Mouse (Mus musculus) frontal cortex, postnatal 25 days (tissue): ENCODE results near the gene Macf1.
"Not testable (repeated sequence)": the region's sequence is repeated elsewhere in the genome, so short reads cannot be mapped to it uniquely, and the experiment has no call there.

Source experiments
- DNase-seq, 2 experiments: peaks; one replicate each; pipeline ENCODE4 v3.0.0; 2022; ENCODE audit warnings: low spot score in 2 of 2

Gene Macf1

DNA sequence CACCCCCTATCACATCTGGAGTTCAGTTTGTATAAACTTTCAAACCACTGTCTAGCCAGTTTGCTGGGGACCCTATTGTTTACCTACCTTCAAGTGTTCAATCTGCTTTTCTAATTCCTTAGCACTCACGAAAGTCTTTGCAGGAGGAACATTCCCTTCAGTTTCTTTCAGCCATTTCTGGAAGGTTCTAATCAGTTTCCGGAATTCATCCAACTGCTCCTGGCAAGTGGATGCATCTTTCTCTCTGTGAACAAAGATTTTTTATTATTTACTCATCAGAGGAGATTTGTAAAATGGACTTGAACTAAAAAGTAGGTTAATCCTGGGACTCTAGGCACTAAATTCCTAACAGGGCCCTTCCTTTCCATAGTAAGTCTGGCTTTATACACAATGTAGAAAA lies 236.1 kb downstream of the Macf1 start:
- DNase-seq: no peak

- no peak for DNase-seq
Observed at GRCm38 (mm10) chr4:123447251-123447650, 236.9 kb downstream of the Macf1 start.

GRCm38 (mm10) chr4:123446754-123447153 lies 237.4 kb downstream of the Macf1 start:
- DNase-seq: no peak

GRCm38 (mm10) chr4:123446221-123446620 lies 237.9 kb downstream of the Macf1 start:
- DNase-seq: not testable (repeated sequence)

DNA sequence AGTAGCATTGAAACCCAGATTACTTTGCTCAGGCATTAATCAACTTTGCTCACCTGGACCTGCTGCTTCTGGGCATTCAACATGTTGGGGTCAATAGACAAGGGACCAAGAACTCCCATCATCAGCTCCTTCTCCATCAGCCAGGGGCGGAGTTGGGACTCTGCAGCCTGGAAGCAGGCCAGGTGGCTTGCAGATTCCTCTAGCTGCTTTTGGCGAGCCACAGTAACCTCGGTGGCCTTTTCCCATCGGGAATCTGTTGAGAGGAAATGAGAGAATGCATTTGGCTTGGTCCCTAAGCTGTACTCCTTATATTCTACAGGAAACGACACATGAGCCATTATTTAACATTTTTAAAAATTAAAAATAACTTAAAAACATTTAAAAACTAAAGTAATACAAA lies 245.7 kb downstream of the Macf1 start:
- DNase-seq: no peak

GRCm38 (mm10) chr4:123433171-123433570 lies 251.0 kb downstream of the Macf1 start:
- DNase-seq: no peak

- DNase-seq: no peak
Observed at GRCm38 (mm10) chr4:123431936-123432335, 252.2 kb downstream of the Macf1 start.

- DNase-seq: no peak
Observed at GRCm38 (mm10) chr4:123427900-123428684, 256.1 kb downstream of the Macf1 start.

DNA sequence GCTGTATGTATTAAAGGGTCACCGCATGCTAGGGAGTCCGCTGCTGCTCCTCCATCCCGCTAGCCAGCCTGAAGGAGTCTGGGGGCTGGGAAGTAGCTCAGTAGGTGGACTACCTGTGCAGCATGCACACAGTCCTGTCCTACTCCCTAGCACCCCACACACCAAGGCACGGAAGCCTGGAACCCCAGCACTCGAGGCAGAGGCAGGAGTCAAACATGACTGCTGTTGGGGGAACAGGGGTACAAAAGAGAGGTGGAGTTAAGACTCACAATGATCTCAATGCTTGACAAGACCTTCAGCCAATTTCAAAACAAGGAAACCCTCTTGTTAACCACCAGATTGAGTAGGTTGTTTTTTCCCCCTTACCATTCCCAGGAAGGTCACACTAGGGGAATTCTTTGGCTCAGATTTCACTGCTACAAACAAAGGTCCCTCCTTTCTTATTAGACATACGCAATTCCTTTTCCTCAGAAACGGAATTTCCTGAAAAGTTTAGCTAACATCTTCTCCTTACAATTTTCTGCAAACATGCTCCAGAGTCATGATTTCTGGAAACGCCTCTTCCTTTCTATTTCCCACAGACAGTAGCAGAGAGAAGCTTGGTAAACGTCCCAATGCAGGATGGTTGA lies 256.8 kb downstream of the Macf1 start:
- no peak for DNase-seq

GRCm38 (mm10) chr4:123426429-123427080 lies 257.6 kb downstream of the Macf1 start:
- no peak for DNase-seq

GRCm38 (mm10) chr4:123425672-123426272 lies 258.4 kb downstream of the Macf1 start:
- no peak for DNase-seq

DNA sequence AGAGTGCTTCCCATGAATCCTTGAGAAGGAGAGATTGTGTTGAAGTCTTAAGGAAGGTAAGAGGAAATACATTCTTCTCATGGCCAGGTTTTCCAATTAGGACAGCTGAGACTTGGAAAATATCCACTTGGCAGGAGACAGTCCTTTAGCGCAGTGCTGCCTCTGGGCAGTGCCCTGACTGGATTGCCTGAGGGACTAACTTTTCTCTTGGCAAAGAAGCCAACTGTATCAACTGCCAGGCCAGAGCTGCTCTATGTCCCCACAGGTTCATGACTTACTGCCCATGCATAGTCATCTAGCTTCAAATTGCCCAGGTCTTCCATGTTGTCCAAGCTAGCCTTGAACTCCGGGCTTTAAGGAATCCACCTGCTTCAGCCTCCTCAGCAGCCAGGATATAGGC lies 260.1 kb downstream of the Macf1 start:
- DNase-seq: no peak

GRCm38 (mm10) chr4:123422828-123423227 lies 261.3 kb downstream of the Macf1 start:
- no peak for DNase-seq

DNA sequence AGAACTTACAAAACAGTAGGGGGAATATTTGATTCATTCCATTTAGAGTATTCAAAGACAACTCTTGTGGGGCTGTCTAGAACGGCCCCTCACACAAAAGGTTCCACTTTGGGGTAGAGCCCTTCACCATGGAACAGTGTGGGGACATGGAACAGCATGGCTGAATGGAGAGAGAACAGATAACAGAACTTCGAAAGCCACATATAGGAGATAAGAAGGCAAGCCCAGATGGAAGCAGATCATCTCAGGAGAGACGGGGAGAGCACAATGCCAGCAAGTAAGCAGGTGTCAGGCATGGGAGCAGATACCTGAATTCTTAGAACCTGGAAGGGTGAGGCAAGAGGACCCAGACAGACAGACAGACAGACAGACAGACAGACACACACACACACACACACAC lies 266.1 kb downstream of the Macf1 start:
- DNase-seq: no peak

GRCm38 (mm10) chr4:123417478-123417877 lies 266.7 kb downstream of the Macf1 start:
- DNase-seq: no peak

GRCm38 (mm10) chr4:123416829-123417228 lies 267.3 kb downstream of the Macf1 start:
- DNase-seq: no peak

- DNase-seq: no peak
Observed at GRCm38 (mm10) chr4:123415566-123415965, 268.6 kb downstream of the Macf1 start.

DNA sequence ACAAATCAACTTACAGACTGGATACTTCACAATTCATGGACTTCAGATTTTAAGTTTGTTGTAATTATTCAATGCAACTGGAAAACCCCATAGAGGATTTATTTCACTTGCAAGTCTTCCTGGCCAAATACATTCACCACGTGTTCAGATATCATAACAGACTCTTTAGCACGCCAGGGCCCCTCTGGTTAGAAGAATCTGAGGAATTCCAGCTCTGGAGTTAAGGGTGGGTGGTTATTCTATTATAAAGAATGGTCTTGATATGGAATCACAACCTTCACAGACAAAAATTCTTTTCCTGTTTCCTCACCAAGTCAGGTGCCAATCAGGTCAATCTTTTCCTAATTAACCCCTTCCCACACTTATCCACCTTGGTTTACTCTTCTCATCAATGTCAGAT lies 270.3 kb downstream of the Macf1 start:
- no peak for DNase-seq

GRCm38 (mm10) chr4:123412981-123413380 lies 271.2 kb downstream of the Macf1 start:
- no peak for DNase-seq

- no peak for DNase-seq
Observed at GRCm38 (mm10) chr4:123412528-123412878, 271.7 kb downstream of the Macf1 start.

GRCm38 (mm10) chr4:123411732-123412527 lies 272.2 kb downstream of the Macf1 start:
- DNase-seq: peak; percentile 48 to 54
